Mouse (Mus musculus) thymus, postnatal 25 days (tissue): ENCODE measurements at regions not wholly inside any gene's neighbourhood (a gene's known extent, or its start where the extent isn't known, plus 50 kb on each side); places are given as distances from the start of the nearest gene placed in this dataset.

Experiments
- DNase-seq: peaks from one replicate; pipeline ENCODE4 v3.0.0; 2022

- no peak for DNase-seq
Observed at GRCm38 (mm10) chr10:117444761-117445160, 64.9 kb upstream of the Cpsf6 start.

DNA sequence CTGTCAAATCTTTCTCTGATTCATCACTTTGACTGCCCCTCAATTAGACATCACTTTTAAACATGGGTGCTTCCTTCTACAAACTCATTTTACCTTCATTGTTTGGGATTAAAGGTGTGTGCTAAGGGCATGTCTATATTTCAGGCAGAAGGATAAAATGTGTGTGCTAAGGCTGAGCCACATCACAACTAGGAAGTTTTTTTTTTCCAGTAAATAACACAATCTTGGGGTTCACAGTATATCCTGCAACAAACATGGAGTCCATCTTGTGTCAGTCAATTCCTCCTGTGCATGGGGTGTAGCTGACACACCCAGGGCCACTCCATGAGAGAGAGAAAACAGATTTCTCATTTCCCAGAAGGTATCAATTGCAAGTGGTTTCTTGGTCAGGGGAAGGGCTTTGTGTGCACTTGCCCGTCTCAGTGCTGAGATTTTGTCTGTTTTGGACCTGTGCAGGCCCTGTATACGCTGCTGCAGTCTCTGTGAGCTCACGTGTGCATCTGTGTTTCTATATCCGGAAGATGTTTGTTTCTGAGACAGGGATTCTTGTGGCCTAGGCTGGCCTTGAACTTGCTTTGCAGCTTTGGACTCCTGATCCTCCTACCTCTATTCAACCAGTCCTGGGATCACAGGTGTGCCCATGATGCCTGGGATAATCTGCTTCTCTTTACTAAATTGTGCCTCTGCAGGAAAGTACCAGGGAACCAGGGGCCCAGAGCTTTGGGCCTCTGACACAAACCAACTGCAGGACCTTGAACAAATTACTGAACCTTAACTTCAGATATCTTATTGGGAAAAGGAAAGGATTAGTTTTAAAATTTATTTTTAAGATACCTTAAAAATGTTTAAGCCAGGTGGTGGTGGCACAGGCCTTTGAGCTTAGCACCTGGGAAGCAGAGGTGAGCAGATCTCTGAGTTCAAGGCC is 63.9 kb upstream of the Cpsf6 start:
- no peak for DNase-seq

- DNase-seq: no peak
Observed at GRCm38 (mm10) chr10:117441979-117442803, 62.4 kb upstream of the Cpsf6 start.

DNA sequence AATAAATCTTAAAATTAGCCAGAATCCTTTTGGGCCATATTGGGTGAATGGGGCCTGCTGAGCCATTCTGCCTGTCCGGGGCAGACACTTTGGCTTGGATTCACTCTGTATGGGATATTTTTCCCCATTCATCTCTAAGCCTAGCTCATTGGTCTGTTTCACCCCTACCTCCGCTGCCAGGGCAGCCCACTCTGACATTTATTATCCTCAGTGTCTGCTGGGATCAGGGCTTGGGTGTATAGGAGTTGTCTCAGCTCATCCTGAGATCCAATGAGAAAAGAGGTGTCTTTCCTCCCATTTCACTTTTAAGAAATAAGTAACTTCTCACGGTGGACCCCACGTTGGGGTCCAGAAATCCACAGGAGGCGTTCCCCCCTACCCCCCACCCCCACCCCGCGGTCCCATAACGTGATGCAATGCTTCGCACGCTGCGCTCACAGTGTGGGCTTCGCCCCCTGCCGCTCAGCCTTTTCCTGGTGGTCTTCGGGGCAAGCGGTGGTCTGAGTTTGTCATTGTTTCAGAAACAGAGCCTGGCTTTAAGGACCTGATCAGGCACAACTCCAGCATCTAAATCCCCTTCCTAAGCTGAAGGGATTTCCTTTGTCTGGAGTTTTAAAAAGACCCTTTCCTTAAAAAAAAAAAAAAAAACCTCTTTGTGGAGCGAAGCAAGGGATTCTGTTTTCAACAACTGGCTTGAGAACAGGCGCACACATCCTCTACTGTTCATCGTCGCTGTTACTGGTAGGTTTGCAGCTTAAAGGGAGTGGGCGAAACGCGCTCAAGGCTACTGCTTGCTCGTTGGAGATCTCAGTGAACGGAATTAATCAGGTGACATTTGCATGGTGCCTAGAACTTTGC is 61.5 kb upstream of the Cpsf6 start:
- DNase-seq: no peak

DNA sequence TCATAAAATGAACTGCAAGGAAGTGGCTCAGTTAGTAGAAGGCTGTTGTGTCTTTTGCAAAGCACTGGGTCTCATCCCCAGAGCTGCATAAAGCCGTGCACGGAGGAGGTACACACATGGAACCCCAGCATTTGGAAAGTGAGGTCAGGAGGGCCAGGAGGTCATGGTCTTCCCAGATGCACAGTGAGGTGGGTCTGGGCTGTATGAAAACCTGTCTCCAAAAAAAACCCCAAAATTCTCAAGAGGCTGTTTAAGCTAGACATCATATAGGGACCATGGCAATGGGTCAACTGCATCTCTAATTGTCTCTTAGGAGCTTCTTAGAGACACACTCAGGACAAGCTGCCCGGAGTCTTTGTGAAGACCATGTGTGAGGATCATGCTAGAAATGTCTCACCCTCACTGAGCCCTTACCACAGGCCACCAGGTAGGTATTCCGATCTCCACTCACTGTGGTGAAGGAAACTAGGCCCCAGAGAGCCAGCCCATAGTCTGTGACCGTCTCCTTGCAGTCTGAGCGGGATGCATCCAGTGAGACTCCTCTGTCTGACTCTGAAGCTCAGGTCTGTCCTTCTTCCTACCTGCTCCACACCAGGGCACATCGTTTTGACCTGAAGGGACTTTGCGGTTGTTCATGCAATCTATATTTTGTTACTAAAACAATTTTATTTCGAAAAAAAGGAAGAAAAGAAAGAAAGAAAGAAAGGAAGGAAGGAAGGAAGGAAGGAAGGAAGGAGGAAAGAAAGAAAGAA is 60.6 kb upstream of the Cpsf6 start:
- no peak for DNase-seq

DNA sequence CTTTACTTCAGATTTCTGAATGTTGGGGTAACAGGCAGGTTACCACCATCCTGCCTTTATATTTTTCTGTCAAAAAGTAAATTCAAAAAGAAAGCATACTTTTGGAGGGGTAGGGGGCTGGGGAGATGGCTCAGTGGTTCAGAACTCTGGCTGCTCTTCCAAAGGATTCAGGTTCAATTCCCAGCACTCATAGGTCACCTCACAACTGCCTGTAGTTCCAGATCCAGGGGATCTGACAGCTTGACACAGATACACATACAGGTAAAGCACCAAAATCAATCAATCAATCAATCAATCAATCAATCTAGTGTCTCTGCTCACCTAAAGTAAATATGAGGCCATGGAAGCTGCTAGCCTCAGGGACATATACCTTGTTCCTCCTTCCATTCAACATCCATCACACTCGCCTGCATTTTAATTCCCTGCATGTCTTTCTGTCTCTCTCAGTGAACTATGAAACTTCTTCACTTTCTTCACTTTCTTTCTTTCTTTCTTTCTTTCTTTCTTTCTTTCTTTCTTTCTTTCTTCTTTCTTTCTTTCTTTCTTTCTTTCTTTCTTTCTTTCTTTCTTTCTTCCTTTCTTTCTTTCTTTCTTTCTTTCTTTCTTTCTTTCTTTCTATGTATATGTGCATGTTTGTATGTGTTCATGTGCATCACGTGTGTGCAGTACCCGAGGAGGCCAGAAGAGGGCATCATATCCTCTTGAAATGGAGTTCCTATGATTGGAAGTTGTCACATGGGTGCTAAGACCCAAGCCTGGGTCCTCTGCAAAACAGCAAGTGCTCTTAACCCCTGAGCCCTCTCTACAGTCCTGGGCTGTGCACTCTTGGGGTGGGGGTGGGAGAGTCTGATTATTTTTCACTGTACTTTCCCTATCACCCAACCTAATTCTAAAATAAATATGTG is 59.6 kb upstream of the Cpsf6 start:
- no peak for DNase-seq

GRCm38 (mm10) chr10:117438614-117439193 is 58.9 kb upstream of the Cpsf6 start:
- no peak for DNase-seq

GRCm38 (mm10) chr10:117437970-117438369 is 58.2 kb upstream of the Cpsf6 start:
- no peak for DNase-seq

DNA sequence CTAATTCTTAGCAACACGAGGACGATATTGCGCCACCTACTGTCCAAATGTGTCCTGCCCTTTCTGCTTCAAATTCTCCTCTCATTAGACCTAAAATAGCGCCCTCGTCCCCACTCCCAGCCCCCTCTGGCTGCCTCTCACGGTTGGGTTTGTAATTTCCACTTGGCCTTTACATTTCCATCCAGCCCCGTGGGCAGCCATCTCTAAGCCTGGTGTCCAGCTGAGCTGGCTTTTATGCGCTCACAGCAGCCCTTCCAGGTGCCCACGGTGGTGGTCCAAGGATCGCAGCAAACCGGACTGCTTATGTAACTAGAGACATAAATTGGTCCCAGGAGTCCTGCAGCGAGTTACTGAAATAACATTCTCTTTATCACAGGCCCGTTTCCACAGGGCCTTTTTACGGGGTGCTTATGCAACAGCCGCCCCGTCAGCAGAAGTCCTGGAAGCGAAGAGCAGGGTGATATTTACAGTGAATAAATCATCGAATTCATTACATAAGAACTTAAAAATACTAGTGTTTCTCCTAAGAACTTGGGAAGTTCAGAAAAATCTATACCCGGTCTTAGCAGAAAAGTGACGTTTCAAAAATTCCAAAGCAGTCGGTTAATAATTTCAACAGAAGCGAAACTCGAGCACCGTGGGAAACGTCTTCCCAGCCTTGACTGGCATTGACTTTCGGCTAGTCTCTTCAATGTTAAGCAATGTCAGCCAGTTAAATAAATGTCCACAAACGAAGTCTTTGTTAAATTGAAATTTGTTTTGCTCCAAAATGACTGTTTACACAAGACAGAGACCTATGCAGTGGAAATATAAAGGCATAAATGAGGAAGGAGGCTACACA is 57.3 kb upstream of the Cpsf6 start:
- peak; percentile 61 for DNase-seq

DNA sequence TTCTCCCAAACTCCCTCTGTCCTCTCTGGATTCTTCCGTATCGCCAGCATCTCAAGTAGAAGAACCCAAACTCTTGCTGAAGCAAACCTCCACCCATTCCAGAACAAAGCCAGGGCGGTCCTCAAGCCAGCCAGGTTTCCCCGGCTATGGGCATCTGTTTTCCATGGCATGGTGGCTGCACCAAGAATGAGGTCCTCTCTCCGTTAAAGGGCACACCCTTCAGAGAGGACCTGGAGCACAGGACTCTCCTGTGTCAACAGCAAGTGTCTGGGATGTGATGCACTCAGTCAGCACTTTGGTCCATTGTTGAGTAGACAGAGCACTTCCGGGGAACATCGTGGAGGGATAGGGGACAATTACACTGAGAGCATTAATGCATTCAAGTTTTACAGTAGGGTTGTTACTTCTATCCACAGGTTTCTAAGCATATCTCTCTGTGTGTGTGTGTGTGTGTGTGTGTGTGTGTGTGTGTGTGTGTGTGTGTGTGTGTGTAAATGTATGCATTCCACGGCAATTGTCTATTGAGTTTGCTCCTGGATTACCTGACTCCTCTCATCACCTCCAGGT is 56.6 kb upstream of the Cpsf6 start:
- DNase-seq: no peak

DNA sequence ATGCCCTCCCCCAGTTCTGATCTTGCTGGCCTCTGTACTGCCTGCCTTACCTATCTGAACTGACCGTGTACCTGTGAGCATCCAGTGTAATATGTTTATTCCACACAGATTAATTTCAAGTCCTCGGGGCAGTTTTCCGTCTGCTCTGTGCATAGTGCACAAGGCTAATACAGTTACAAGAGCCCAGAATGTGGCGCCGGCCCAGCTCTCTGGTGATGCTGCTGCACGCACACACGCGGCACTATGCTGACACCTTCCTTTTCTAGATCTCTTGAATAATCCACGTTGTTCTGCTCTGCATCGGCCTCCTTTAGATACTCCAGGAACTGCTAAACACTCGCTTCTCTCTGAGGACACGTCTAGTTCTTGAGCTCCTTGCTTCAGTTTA is 55.9 kb upstream of the Cpsf6 start:
- DNase-seq: no peak

DNA sequence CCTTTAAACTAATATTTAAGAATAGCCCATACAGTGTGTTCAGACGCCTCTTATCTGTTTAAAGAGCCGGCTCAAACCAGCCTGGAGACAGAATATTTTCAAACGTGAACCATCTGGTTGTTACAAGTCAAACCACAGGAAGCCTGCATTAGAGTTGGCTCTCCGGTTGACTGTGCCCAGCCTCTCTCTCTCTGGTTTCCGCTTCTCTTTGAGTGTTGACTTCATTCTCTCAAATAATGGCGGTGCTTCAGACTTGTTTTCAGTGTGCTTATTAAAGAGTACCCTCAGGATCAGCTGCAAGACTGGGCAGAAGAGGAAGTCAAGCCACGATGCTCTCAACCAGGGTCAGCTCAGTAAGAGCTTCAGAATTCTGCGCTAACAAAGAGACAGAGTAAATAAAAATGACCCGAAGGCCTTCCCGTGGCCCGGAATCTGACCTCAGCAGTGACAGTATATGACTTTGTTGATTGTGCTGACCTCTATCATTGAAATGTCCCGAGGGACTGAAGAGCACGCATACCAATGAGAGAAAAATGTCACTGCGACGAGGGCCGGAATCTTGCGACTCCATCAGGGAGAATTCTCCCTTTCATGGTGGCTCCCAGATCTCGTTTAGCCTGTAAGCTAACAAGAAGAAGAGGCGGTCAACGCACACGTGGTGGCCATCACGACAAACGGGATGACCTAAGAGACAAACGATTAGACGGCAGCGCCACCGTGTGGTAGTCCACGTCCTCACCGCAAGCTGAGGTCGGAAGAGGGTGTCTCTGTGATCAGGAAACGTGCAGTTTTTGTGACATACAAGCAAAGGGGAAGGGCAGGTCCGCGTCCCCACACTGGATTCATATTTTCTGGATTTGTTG is 55.3 kb upstream of the Cpsf6 start:
- peak; percentile 91 for DNase-seq

- no peak for DNase-seq
Observed at GRCm38 (mm10) chr10:117434293-117434842, 54.6 kb upstream of the Cpsf6 start.

DNA sequence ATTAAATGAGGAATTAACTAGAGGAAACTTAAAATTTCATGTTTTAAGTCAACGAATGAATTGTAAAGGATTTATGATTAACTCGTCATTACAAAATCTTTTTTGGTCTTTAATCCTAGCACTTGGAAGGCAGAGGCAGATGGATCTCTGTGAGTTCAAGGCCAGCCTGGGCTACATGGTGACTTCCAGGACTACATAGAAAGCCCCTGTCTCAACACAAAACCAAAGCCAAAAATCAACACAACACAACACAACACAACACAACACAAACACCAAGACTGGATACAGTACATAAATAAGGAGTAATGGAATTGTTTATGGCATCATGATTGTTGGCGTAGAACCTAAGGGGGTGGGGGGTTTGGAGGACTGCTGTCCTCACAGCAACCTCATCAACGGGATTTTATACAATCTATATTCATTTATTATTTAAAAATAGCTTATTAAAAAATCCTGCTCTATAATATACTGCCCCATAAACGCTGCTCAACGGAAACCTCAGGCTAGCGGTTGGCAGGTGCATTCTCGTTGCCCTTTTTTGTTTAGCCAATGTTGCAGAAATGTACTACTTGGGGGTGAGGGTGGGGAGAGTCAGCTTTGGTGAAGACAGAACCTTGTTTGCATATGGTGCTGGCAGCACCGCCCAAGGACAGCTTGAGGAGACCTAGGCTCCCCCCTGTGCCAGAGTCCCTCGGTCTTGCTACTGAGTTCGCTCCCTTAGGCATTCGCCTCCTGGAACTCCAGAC is 53.9 kb upstream of the Cpsf6 start:
- peak; percentile 31 for DNase-seq

DNA sequence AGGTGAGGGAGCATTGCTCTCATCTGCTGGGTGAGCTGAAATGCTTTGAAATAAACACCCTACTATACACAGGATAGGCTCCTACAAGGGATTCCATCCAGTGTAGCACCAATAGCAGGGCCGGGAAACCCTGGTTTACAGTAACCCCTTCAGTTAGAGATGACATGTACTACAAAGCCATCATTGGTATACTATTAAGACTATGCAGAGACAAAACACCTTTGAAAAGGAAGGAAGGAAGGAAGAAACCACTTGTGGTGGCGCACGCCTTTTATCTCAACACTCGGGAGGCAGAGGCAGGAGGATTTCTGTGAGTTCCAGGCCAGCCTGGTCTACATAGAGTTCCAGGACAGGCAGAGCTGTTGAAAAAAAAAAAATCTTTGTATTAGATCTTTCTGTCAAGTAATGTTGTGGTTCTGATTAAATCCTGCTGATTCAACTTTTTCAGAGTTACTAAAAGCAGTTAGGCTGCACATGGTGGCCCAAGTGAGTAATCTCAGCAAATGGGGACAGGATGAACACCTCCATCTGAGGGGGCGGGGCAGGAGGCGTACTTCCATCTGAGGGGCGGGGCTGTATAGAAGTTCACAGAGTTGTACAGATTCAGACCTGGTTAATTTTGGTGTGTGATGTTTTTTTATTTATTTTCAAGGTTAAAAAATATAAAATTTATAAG is 53.2 kb upstream of the Cpsf6 start:
- peak; percentile 35 for DNase-seq

DNA sequence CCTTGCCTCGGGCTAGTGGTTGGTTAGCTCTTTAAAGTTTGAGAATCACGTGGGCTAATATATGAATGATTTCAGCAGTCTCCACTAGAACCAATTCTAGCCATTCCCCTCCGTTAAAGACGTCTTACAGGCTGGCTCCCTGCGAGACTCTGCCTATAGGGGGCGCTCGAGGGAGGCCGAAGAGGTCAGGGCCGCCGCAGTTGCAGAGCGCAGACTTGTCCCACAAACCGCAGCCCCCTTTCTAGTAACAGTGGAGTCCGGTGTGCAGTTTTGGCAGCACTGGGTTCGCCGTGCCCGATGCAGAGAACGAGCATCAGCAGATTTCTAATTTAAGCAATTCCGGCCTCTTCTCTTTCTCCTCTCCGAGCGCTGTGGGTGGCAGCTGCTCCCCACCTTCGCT is 52.6 kb upstream of the Cpsf6 start:
- DNase-seq: peak; percentile 79

DNA sequence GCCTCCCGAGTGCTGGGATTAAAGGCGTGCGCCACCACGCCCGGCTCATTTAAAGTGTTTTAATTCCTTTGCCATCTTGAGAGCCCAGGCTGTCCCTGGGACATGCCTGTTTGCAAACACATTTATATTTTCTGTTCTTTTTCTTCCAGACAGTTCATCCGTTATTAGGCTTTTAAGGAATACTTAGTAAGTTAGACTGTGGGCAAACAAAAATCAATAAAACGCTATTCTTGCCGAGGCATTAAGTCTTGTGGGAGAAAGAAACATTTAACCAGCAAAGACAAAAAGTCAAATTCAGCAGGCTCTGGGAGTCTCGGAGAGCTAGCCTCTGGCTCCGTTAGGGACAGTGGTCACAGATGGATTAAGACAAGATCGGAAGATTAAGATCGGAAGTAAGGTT is 52.0 kb upstream of the Cpsf6 start:
- no peak for DNase-seq
